Mouse (Mus musculus) bone marrow, adult 2 months (tissue): Measurements from ENCODE around the gene Mmadhc. TPM values are rescaled to one million over a fixed set of nuclear protein-coding genes. Genes with fewer than 3 reads are reported as not detected.

Source experiments
- H3K27ac ChIP-seq: fragments of 200-500 bp; 2 replicates; pipeline ENCODE4 v1.5.1; 2012; ENCODE audit warnings: low read depth, mild to moderate bottlenecking, control low read depth, inconsistent platforms, low read length; ENCODE audit not compliant: control insufficient read depth, poor library complexity, insufficient read depth
- H3K4me1 ChIP-seq: fragments of 200-500 bp; 2 replicates; pipeline ENCODE4 v1.6.1; 2011; ENCODE audit warnings: low read length; ENCODE audit not compliant: control insufficient read depth, insufficient read depth
- H3K4me3 ChIP-seq: fragments of 200-500 bp; replicated peaks from 2 replicates; pipeline ENCODE3; 2011; ENCODE audit warnings: mild to moderate bottlenecking, low read depth, low read length, control low read depth; ENCODE audit not compliant: control insufficient read depth
- CTCF ChIP-seq: fragments of 200-500 bp; IDR thresholded peaks from 2 replicates; pipeline ENCODE4 v1.5.1; 2011; ENCODE audit warnings: low read length, control low read depth; ENCODE audit not compliant: control insufficient read depth, insufficient read depth
- POLR2A ChIP-seq: fragments of 200-500 bp; IDR thresholded peaks from 2 replicates; pipeline ENCODE4 v1.6.1; 2011; ENCODE audit warnings: low read depth, mild to moderate bottlenecking, control low read depth, low read length, borderline replicate concordance; ENCODE audit not compliant: control insufficient read depth
- WGBS: fragments of 180-500 bp; shearing (Covaris S2); methylation state at CpG from one replicate; pipeline ENCODE4 v1.1.7; 2018; 5-methylcytosine and 5-hydroxymethylcytosine counted together
- polyA plus RNA-seq: library from polyadenylated mRNA; stranded (reverse); fragments of >200 nt; gene quantifications from 2 replicates; pipeline ENCODE4 v1.2.4, GENCODE M21; 2011; ENCODE audit warnings: low replicate concordance; ENCODE audit not compliant: missing spikeins, insufficient read depth, insufficient read length

Gene Mmadhc
- polyA plus RNA-seq, 1 experiment = 30.1 TPM

- H3K4me3 ChIP-seq = no peak overlapping the region
- no peak for TF ChIP-seq POLR2A
- TF ChIP-seq CTCF = no peak
- 80% methylated on average over 1 of the region's 1 CpGs for WGBS
- H3K27ac ChIP-seq = no peak overlapping the region
- no peaks in the 10 kb centered on the region for H3K4me1 ChIP-seq
Observed at GRCm38 (mm10) chr2:50304824-50305577, 8.4 kb upstream of the Mmadhc start.

DNA sequence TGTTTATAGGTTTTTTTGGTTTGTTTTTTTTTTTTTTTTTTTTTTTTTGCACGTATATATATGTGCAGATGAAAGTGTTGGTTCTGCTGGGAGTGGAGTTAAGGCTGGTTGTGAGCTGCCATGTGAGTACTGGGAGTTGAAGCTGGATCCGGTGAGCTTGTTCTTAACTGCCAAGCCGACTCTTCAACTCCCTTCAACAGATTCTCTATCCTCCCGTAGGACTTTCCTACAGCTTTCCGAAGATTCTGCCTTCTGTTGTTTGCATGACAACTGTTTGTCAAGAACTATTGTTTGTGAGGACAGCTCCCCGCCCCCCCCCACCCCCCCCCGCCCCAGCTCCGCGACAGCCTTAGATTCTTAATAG is 368 bp upstream of the Mmadhc start:
- TF ChIP-seq POLR2A (no peak), CTCF (no peak)
- WGBS = 6% methylated on average over 9 of the region's 9 CpGs
- Histone ChIP-seq H3K4me3 (peak overlapping the region; percentile 69), H3K4me1 (peaks cover 2% of the 10 kb centered on the region; the same call in 1 of the 2 replicates), H3K27ac (no peak overlapping the region)

- Histone ChIP-seq H3K4me1 (peaks cover 2% of the 10 kb centered on the region; the same call in 1 of the 2 replicates), H3K27ac (no peak overlapping the region), H3K4me3 (peak overlapping the region; percentile 51)
- WGBS = 28% methylated on average over 5 of the region's 5 CpGs
- no peak for TF ChIP-seq CTCF
- no peak for TF ChIP-seq POLR2A
Observed at GRCm38 (mm10) chr2:50295562-50295961, 1.0 kb downstream of the Mmadhc start.

DNA sequence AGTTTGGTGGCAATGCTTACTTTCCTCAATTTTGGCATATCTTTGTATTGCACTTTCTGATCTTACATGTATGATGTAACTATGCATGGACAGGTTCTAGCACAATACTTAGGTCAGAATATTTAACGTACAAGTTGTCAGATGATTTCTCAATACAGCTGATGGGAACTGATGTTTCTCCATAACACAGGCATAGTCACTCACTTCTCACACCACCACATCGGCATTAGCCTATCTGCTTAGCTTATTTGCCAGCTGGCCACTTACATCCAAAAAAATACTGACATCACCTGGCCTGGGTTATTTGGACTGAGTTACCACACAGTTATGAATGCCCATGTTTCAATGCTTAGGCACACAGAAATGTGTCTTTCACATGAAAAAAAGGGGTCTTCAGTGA is 2.5 kb downstream of the Mmadhc start:
- TF ChIP-seq CTCF (no peak), POLR2A (no peak)
- 26% methylated on average over 2 of the region's 2 CpGs for WGBS
- H3K4me3 ChIP-seq = no peak overlapping the region

DNA sequence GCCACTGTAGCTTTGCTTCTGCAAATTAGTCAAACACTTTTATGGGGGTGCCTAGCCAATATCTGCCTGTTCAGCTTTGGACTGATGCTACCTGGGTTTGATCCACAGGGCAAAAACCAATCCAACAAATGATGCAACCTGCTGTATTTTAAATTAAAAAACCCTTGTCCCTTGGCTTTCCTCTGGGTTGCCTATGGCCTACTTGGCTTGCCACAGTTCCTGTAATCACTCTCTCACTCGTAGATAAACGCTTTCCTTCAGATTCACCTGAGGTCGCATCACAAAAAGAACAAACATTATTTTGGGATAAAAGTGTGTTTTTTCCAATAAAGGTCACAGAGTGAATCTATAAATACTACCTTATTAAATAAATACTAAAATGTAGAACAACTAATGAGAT is 3.0 kb downstream of the Mmadhc start:
- Histone ChIP-seq H3K4me3 (no peak overlapping the region), H3K4me1 (peaks cover 2% of the 10 kb centered on the region; the same call in 1 of the 2 replicates), H3K27ac (no peak overlapping the region)
- TF ChIP-seq CTCF = no peak
- TF ChIP-seq POLR2A = no peak
- 56% methylated on average over 3 of the region's 3 CpGs for WGBS

More for the DNA sequence above, 2.5 kb downstream of the Mmadhc start:
- H3K27ac ChIP-seq = no peak overlapping the region
- H3K4me1 ChIP-seq = peaks cover 2% of the 10 kb centered on the region; the same call in 1 of the 2 replicates

DNA sequence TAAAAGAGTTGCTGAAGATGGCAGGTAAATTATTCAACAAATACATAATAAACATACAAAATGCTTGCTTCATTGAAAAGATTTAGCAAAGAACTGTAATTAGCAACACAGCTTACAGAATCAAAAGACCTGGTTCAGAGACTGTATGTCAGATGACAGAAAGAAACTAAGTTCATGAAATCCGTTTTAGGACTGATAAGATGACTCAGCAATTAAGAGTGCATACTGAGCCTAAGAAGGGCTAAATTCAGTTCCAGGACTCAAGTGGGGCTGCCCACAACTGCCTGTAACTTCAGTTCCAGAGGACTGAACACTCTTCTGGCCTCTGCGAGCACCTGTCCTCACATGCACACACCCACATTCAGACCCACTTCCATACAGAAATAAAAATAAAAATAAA is 4.7 kb downstream of the Mmadhc start:
- TF ChIP-seq POLR2A (no peak), CTCF (no peak)
- 28% methylated on average over 2 of the region's 2 CpGs for WGBS
- Histone ChIP-seq H3K27ac (no peak overlapping the region), H3K4me1 (peaks cover 2% of the 10 kb centered on the region; the same call in 1 of the 2 replicates), H3K4me3 (no peak overlapping the region)

DNA sequence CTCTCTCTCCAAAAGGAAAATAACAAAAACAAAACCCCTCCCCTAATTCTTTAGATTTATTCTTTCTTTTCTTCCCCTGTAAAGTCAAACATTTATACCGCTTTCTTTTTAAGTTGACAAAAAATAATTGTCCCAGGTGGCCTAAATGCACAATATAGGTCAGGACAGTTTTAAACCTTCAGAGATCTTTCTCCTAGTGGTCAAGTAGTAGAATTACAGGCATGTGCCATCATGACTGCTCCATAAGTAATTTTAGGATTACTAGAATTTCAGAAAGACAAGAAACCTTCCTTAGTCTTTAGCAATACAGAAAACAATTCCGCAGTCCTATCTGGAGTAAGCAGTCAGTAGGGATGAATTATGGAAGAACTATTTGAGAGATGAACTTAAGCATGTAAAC is 5.8 kb downstream of the Mmadhc start:
- peaks cover 2% of the 10 kb centered on the region; the same call in 1 of the 2 replicates for H3K4me1 ChIP-seq
- no peak overlapping the region for H3K27ac ChIP-seq
- no peak for TF ChIP-seq POLR2A
- no peak for TF ChIP-seq CTCF
- H3K4me3 ChIP-seq = no peak overlapping the region
- WGBS = 87% methylated on average over 2 of the region's 2 CpGs

GRCm38 (mm10) chr2:50284781-50285180 is 11.8 kb downstream of the Mmadhc start:
- TF ChIP-seq CTCF (no peak), POLR2A (no peak)
- no peaks in the 10 kb centered on the region for H3K4me1 ChIP-seq
- 82% methylated on average over 3 of the region's 3 CpGs for WGBS

GRCm38 (mm10) chr2:50284040-50284439 is 12.6 kb downstream of the Mmadhc start:
- no peaks in the 10 kb centered on the region for H3K4me1 ChIP-seq
- 90% methylated on average over 5 of the region's 5 CpGs for WGBS

More at GRCm38 (mm10) chr2:50284781-50285180, 11.8 kb downstream of the Mmadhc start:
- H3K27ac ChIP-seq = no peak overlapping the region
- no peak overlapping the region for H3K4me3 ChIP-seq

DNA sequence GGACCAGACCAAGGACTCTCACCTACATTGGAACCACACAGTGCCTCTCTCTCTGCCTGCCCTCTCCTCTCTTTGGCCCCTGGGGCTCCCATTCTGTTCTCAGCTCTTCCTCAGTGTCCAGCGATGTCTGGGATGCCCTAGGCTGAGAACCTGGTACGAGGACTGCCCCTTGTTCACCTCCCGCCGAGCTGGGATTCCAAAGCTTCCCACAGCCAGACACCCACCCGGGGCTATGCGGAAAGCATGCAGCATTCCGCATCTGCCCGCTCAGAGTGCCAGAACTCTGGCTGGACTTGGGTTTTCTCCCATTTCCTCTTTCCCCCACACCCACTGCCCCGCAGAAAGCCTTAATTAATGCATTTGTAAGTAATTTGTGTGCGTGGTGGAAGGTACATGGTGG is 19.9 kb downstream of the Mmadhc start:
- TF ChIP-seq POLR2A (no peak), CTCF (no peak)
- Histone ChIP-seq H3K4me3 (no peak overlapping the region), H3K27ac (no peak overlapping the region), H3K4me1 (no peaks in the 10 kb centered on the region)
- 93% methylated on average over 10 of the region's 10 CpGs for WGBS

More at GRCm38 (mm10) chr2:50284040-50284439, 12.6 kb downstream of the Mmadhc start:
- no peak for TF ChIP-seq CTCF
- no peak for TF ChIP-seq POLR2A
- no peak overlapping the region for H3K4me3 ChIP-seq
- no peak overlapping the region for H3K27ac ChIP-seq
